Mouse (Mus musculus) large intestine, adult 2 months (tissue): ENCODE results near the gene Cdkn2aipnl. TPM values are rescaled to one million over a fixed set of nuclear protein-coding genes. Genes with fewer than 3 reads are reported as not detected.
A peak's percentile ranks its signal among the peaks of the same experiment; 100 is the strongest.

Experiments used
- DNase-seq: peaks from one replicate; pipeline ENCODE4 v3.0.0-alpha.2; 2012; ENCODE audit warnings: low read depth, low spot score
- WGBS: fragments of 180-500 bp; shearing (Covaris S2); methylation state at CpG from one replicate; pipeline ENCODE4 v1.1.7; 2018; 5-methylcytosine and 5-hydroxymethylcytosine counted together
- polyA plus RNA-seq: library from polyadenylated mRNA; depleted of rRNA; stranded (reverse); fragments of >200 nt; gene quantifications from 2 replicates; pipeline ENCODE4 v1.2.3, GENCODE M21; 2012

Cdkn2aipnl gene
- polyA plus RNA-seq, 1 experiment, result 32.9 TPM

GRCm38 (mm10) chr11:51944239-51944638 is 23.2 kb upstream of the Cdkn2aipnl start:
- no peak for DNase-seq
- WGBS, result 92% methylated on average over 3 of the region's 3 CpGs

DNA sequence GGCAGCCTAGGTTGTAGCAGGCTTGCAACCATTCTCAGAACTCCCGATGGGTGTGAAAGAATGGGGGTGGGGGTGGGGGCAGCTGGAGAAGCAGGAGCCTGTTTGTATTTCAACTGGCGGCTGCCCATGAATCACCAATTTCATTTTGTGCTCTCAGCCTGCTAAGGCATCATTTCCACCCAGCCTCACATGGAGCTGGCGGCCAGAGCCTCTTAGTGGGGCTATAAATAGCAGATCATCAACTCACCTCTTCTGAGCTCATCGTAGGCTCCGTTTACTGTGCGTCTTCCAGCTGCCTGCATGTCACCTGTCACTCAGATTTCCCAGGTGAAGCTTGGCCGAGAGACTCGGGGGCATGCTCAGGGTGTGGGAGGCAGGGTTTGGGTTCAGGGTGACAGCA is 21.9 kb upstream of the Cdkn2aipnl start:
- WGBS, result 11% methylated on average over 8 of the region's 8 CpGs
- DNase-seq, result no peak

DNA sequence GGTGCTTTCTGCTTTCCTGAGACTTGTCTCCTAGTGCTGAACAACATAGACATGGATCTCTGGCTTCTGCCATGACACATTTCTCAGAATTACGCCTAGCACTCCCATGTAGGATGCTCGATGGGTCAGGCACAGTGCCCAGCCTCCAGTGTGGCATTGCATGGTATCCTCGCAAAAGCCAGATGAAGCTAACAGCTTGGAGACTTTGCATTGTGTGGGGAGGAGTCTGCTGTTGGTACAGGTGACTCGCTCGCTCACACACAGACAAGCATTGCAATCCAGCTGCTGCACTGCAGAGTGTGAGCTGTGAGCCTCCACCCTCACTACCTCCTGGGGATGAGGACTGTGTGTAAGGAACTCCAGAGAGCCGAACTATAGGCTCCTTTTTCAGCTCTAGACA is 21.3 kb upstream of the Cdkn2aipnl start:
- no peak for DNase-seq
- WGBS, result 62% methylated on average over 6 of the region's 6 CpGs

GRCm38 (mm10) chr11:51949155-51949840 is 18.2 kb upstream of the Cdkn2aipnl start:
- WGBS, result 68% methylated on average over 9 of the region's 9 CpGs
- DNase-seq, result no peak

DNA sequence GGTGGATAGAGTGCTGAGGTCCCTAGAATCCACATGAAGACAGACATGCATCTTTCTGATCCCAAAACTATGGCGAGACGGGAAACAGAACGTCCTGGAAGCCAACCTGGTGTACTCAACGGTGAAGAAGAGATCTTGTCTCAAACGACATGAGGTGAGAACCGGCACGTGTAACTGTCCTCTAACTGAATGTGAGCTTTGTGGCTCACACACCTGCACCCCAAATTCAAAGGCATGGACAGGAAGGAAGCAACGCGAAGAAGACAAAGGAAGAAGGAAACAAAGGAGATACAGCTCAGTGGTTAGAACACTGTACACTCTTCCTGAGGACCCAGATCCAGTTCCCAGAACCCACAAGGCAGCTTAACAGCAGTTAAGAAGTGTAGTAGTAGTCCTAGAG is 17.5 kb upstream of the Cdkn2aipnl start:
- WGBS, result 86% methylated on average over 9 of the region's 9 CpGs
- no peak for DNase-seq

- 30% methylated on average over 5 of the region's 5 CpGs for WGBS
- no peak for DNase-seq
Observed at GRCm38 (mm10) chr11:51951861-51952420, 15.5 kb upstream of the Cdkn2aipnl start.

DNA sequence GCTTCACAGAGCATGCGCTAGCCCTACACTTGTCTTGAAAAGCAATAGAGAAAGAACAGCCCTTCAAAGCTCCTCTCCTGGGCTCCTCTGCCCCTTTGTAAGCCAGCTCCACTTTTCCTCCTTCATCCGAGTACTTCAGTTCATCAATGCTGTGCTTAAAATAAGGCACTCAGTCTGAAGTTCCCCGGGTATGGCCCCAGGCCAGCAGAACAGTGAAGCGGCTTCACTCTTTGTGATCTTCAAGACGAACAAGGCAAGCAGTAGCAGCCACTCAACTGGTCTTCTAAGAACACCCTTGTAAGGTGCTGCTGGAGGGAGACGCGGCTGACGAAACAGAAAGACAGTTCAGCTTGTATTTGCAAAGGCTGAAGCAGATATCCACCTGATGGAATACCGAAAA is 11.3 kb upstream of the Cdkn2aipnl start:
- DNase-seq, result no peak
- WGBS, result 67% methylated on average over 9 of the region's 9 CpGs

GRCm38 (mm10) chr11:51957760-51958159 is 9.7 kb upstream of the Cdkn2aipnl start:
- WGBS, result 66% methylated on average over 4 of the region's 4 CpGs
- no peak for DNase-seq

DNA sequence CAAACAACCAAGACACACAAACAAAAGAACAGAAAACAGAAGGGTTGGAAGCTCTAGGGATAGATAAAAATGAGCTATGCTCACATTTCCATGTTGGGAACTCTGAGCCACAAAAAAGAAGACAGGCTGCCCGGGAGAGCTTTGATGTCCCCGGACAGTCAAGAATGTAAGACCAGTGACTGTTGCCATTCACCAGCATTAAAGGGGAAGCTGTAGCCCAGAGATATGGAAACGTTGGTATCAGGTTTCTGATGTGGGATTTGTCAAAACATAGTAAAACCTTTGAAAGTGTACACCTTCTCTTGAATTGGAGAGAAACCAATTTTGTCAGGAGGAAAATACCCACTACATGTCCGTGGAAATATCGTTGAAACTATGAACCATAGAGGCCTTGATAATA is 8.0 kb upstream of the Cdkn2aipnl start:
- no peak for DNase-seq
- WGBS, result 79% methylated on average over 5 of the region's 5 CpGs

DNA sequence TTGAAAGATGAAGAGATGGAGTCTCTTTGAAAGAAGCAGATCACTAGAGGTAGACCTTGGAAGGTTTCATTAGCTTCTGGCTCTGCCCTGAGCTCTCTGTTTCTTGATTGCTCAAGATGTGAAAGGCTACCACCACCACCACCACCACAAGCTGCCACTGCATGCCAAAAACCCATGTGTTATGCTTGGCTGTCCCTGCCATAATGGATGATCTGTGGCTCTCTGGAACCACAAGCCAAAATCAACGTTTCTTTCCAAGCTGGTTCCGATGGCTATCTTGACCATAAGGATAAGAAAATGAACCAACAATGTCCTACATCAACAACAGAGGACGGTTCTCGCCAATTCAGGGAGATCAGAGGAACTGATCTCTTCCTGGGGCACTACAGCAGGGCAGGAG is 7.4 kb upstream of the Cdkn2aipnl start:
- no peak for DNase-seq
- WGBS, result 94% methylated on average over 4 of the region's 4 CpGs

DNA sequence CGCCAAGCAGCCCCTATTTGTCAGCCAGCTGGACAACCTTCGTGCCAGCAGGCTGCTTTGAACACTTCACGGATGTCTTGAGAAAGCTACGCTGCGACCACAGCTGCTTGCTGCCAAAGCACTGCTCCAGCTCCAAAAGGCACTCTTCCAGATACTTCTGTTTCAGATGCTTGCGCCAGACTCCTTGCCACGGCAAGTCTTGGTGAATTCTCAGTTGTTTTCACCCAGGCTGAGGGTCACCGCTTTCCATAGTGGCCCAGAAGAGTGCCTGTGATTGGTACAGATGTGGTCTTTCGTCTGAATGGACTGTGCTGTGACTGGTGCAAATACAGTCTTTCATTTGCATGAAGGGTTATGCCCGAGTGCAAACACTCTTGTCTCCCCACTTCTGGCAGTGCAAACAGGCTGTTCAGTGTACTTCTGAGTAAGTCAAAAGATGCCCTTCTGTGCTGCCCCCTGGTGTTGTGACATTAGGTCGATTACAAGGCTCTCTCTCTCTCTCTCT is 6.4 kb upstream of the Cdkn2aipnl start:
- no peak for DNase-seq
- 52% methylated on average over 11 of the region's 11 CpGs for WGBS

DNA sequence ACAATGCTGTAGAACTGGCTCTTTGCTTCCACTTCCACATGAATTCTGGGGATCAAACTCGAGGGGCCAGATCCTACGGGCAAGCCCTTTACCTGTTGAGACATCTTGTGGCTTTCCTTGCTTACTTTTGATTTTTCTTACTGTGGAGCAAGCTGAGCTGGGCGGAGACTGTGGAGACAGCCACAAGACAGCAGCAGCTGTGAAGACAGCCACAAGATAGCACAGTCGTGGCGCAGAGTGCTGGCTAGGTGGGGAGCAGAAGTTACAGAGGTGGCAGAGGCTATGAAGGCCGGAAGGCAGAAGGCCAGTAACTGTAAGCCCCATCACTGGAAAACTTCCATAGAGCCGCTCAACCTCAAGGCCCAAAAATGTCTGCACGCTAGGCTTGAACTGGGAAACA is 5.7 kb upstream of the Cdkn2aipnl start:
- DNase-seq, result no peak
- WGBS, result 88% methylated on average over 8 of the region's 8 CpGs

GRCm38 (mm10) chr11:51962277-51962676 is 5.2 kb upstream of the Cdkn2aipnl start:
- DNase-seq, result no peak

GRCm38 (mm10) chr11:51966651-51967050 is 810 bp upstream of the Cdkn2aipnl start:
- no peak for DNase-seq
- 86% methylated on average over 5 of the region's 5 CpGs for WGBS

More at GRCm38 (mm10) chr11:51962277-51962676, 5.2 kb upstream of the Cdkn2aipnl start:
- WGBS, result 85% methylated on average over 7 of the region's 7 CpGs

DNA sequence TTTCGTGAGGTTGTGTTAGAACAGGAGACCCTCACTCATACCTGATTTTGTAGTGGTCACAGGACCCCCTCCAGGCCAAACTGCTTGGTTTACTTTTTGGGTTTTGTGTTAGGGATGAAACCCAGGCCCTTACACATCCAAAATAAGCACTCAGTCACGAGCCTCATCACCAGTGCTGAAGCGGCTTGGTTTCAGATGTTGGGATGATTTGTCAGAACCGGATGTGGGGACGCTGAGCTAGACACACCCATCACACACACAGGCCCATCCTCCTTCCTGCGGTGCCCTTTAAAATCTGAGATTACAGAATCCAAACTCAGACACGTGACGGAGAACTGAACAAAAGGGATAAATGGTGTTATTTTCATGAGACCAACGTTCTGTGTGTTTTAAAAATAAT is 1.4 kb downstream of the Cdkn2aipnl start:
- WGBS, result 86% methylated on average over 9 of the region's 9 CpGs
- DNase-seq, result no peak

DNA sequence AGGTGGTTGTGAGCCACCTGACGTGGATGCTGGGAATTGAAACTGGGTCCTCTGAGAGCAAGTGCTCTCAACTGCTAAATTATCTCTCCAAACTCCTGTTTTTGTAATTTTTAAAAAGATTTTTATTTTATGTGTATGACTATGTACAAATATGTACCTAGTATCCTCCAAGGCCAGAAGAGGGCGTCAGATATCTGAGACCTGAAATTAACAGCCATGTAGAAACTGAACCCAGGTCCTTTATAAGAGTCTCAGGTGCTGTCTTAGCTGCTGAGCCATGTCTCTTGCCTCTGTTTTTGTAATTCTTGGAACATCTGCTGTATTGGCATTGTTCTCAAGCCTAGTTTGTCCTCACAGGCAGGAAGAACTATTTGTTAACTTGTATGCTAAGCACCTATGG is 2.0 kb downstream of the Cdkn2aipnl start:
- DNase-seq, result no peak
- WGBS, result 91% methylated on average over 2 of the region's 2 CpGs

DNA sequence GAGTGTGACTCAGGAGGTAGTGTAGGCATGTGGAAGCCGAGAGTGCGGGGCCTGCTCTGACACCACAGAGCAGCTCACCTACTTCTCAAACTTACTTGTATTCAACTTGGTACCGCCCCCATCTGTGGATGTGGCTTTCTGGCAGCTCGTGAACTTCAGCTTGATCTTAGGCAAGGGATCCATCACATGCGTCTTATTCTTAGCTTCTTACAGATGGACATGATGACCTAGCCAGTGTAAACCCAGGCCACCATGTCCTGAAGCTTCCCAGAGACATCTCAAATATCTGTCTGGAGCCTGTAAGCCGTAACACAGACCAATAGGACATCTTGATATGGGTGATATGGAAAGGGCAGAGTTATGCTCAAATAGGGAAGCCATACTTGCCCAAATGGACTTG is 4.2 kb downstream of the Cdkn2aipnl start:
- 95% methylated on average over 6 of the region's 6 CpGs for WGBS
- no peak for DNase-seq

GRCm38 (mm10) chr11:51999611-52000289 is 32.3 kb downstream of the Cdkn2aipnl start:
- under 1% methylated on average over 29 of the region's 29 CpGs for WGBS
- DNase-seq, result no peak

DNA sequence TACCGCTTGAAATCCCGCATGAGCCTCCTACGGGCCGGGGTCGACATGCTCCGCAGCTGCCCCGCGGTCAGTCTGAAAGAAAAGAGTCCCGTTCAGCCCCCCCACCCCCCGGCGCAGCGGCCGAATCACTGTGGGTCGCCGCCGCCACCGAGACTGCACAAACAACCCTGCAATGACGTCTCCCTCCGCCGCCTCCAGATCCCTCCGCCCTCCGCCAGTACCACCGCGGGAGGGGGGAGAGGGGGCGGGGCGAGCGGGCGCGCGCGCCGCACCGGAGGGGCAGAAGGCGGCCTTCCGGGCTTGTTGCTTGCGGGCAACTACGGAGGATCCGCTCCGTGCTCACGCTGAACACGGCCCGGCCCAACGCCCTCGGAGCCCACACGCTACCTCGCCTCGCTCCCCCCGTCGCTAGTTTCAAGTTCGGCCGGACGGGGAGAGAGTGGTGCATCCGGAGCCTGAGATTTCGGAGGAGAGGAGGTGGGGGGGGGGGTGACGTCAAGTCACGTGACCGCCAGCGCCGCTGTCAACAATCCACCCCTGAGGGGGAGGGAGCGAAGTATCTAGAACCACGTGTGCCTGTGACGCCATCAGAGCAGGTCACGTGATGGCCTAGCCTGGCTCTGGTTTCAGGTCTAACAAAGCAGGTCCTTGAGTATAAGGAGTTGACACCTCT is 33.0 kb downstream of the Cdkn2aipnl start, which contains the start of gene Ube2b:
TSS of gene Ube2b (minus strand) at position 473 of the 673 bp plus-strand sequence.
- peak; percentile 98 for DNase-seq
- WGBS, result under 1% methylated on average over 62 of the region's 63 CpGs

- 79% methylated on average over 10 of the region's 10 CpGs for WGBS
- DNase-seq, result no peak
Observed at GRCm38 (mm10) chr11:52001341-52001740, 33.9 kb downstream of the Cdkn2aipnl start.
